Mouse (Mus musculus): ENCODE measurements at regions not wholly inside any gene's neighbourhood (a gene's known extent, or its start where the extent isn't known, plus 50 kb on each side); places are given as distances from the start of the nearest gene placed in this dataset.

- no peak for DNase-seq
Observed at GRCm38 (mm10) chr12:73491370-73491769, 54.8 kb downstream of the Tmem30b start.

GRCm38 (mm10) chr12:73482858-73483257, 63.3 kb downstream of the Tmem30b start:
- no peak for DNase-seq

GRCm38 (mm10) chr12:73482275-73482674, 63.9 kb downstream of the Tmem30b start:
- no peak for DNase-seq

- no peak for DNase-seq
Observed at GRCm38 (mm10) chr12:73481705-73482104, 64.5 kb downstream of the Tmem30b start.

GRCm38 (mm10) chr12:73481165-73481564, 65.0 kb downstream of the Tmem30b start:
- DNase-seq: no peak

GRCm38 (mm10) chr12:73480610-73480971, 65.6 kb downstream of the Tmem30b start:
- no peak for DNase-seq

- no peak for DNase-seq
Observed at GRCm38 (mm10) chr12:73479932-73480609, 66.1 kb downstream of the Tmem30b start.

GRCm38 (mm10) chr12:73478641-73479040, 67.6 kb downstream of the Tmem30b start:
- DNase-seq: no peak

GRCm38 (mm10) chr12:73476421-73476858, 69.8 kb downstream of the Tmem30b start:
- DNase-seq: no peak

GRCm38 (mm10) chr12:73475774-73476173, 70.4 kb downstream of the Tmem30b start:
- DNase-seq: no peak

GRCm38 (mm10) chr12:73475020-73475419, 71.2 kb downstream of the Tmem30b start:
- no peak for DNase-seq

- no peak for DNase-seq
Observed at GRCm38 (mm10) chr12:73473111-73473510, 73.1 kb downstream of the Tmem30b start.

GRCm38 (mm10) chr12:73471966-73472365, 74.2 kb downstream of the Tmem30b start:
- no peak for DNase-seq

GRCm38 (mm10) chr12:73466484-73466883, 79.7 kb downstream of the Tmem30b start:
- DNase-seq: no peak

- no peak for DNase-seq
Observed at GRCm38 (mm10) chr12:73465975-73466374, 80.2 kb downstream of the Tmem30b start.

- DNase-seq: no peak
Observed at GRCm38 (mm10) chr12:73464311-73464710, 81.9 kb downstream of the Tmem30b start.

GRCm38 (mm10) chr12:73462091-73462490, 84.1 kb downstream of the Tmem30b start:
- DNase-seq: peak in 1 of 2 experiments; percentile 69

GRCm38 (mm10) chr12:73460291-73460761, 85.9 kb downstream of the Tmem30b start:
- peak; percentile 38 for DNase-seq

- no peak for DNase-seq
Observed at GRCm38 (mm10) chr12:73451257-73451656, 94.9 kb downstream of the Tmem30b start.

- DNase-seq: no peak
Observed at GRCm38 (mm10) chr12:73450541-73450940, 95.7 kb downstream of the Tmem30b start.

- no peak for DNase-seq
Observed at GRCm38 (mm10) chr12:73449911-73450520, 96.2 kb downstream of the Tmem30b start.

- DNase-seq: peak; percentile 50 to 69
Observed at GRCm38 (mm10) chr12:73449069-73449468, 97.1 kb downstream of the Tmem30b start.

GRCm38 (mm10) chr12:73448388-73448965, 97.7 kb downstream of the Tmem30b start:
- DNase-seq: no peak

GRCm38 (mm10) chr12:73447172-73447571, 99.0 kb downstream of the Tmem30b start:
- no peak for DNase-seq

Data from kidney, adult 8-10 months (tissue).